In genomic region chr16:8565539-8565938, GRCm38 (mm10) we compare ENCODE assay signal across 15 mouse cellular contexts. TPM values are rescaled to one million over a fixed set of nuclear protein-coding genes. Genes with fewer than 3 reads are reported as not detected.
DNase-seq lines count a peak whose midpoint lies in the region; ATAC-seq lines count a peak whose summit lies in the region.
"Had no signal": no experiment of that assay in that cellular context is flagged by ENCODE, and none has a peak within 500 bp of the region (broad histone marks: within the 10 kb centered on the region; RNA-seq: fewer than 3 reads in every experiment).

No protein-coding gene starts in this region.

- no peak; the same call in 1 of the 2 replicates for ATAC-seq in midbrain, embryonic 11.5 days (ENCODE audit: low FRiP score)
- peak; percentile 14; the same call in 1 of the 2 replicates for ATAC-seq in hindbrain, embryonic 11.5 days (ENCODE audit: low FRiP score)
- ATAC-seq in intestine, embryonic 16.5 days, result peak; percentile 53
- ATAC-seq in neural tube, embryonic 14.5 days (ENCODE audit: low read depth), result peak; percentile 32; the same call in 1 of the 2 replicates
- ATAC-seq in erythroblast, adult 5-6 weeks (replicated peaks; ENCODE audit: low FRiP score, poor library complexity, severe bottlenecking), result no peak

- 98% methylated on average over 2 of the region's 2 CpGs for WGBS in midbrain, embryonic 10.5 days
- 90% methylated on average over 2 of the region's 2 CpGs for WGBS in midbrain, embryonic 11.5 days
- 91% methylated on average over 2 of the region's 2 CpGs for WGBS in hindbrain, embryonic 11.5 days
- 60% methylated on average over 2 of the region's 2 CpGs for WGBS in intestine, embryonic 16.5 days
- 74% methylated on average over 2 of the region's 2 CpGs for WGBS in neural tube, embryonic 14.5 days

- H3K27me3 ChIP-seq in midbrain, embryonic 10.5 days (ENCODE audit: low read depth, poor library complexity, severe bottlenecking), result peaks cover 12% of the 10 kb centered on the region; the same call in 1 of the 2 replicates
- H3K27me3 ChIP-seq in midbrain, embryonic 11.5 days (ENCODE audit: control insufficient read depth, insufficient read depth, low read length), result no peaks in the 10 kb centered on the region
- H3K27me3 ChIP-seq in hindbrain, embryonic 11.5 days (ENCODE audit: control insufficient read depth, insufficient read depth, low read length), result no peaks in the 10 kb centered on the region
- H3K27me3 ChIP-seq in intestine, embryonic 16.5 days (replicated peaks; ENCODE audit: control insufficient read depth, insufficient read depth, low read length), result no peaks in the 10 kb centered on the region
- H3K27me3 ChIP-seq in neural tube, embryonic 14.5 days (ENCODE audit: control insufficient read depth, insufficient read depth, low read length), result no peaks in the 10 kb centered on the region

- H3K9ac ChIP-seq in midbrain, embryonic 11.5 days (ENCODE audit: low read length), result no peak overlapping the region
- H3K9ac ChIP-seq in hindbrain, embryonic 11.5 days (ENCODE audit: low read depth, low read length), result no peak overlapping the region
- no peak overlapping the region for H3K9ac ChIP-seq in intestine, embryonic 16.5 days (ENCODE audit: low read depth, low read length)
- H3K9ac ChIP-seq in neural tube, embryonic 14.5 days (replicated peaks; ENCODE audit: low read depth, low read length), result no peak overlapping the region
- H3K9ac ChIP-seq: liver, embryonic 14.5 days had no signal

- H3K36me3 ChIP-seq in midbrain, embryonic 10.5 days, result no peaks in the 10 kb centered on the region
- no peaks in the 10 kb centered on the region for H3K36me3 ChIP-seq in midbrain, embryonic 11.5 days (ENCODE audit: control insufficient read depth, insufficient read depth, low read length)
- no peaks in the 10 kb centered on the region for H3K36me3 ChIP-seq in hindbrain, embryonic 11.5 days (ENCODE audit: control insufficient read depth, insufficient read depth, low read length)
- H3K36me3 ChIP-seq in intestine, embryonic 16.5 days (ENCODE audit: control insufficient read depth, insufficient read depth, low read length), result no peaks in the 10 kb centered on the region
- H3K36me3 ChIP-seq in neural tube, embryonic 14.5 days (ENCODE audit: control insufficient read depth, insufficient read depth, low read length), result no peaks in the 10 kb centered on the region
- H3K36me3 ChIP-seq: heart, embryonic 10.5 days had no signal

- H3K4me1 ChIP-seq in midbrain, embryonic 10.5 days, result peaks cover 32% of the 10 kb centered on the region
- peaks cover 11% of the 10 kb centered on the region for H3K4me1 ChIP-seq in midbrain, embryonic 11.5 days (ENCODE audit: control insufficient read depth, insufficient read depth, low read length)
- peaks cover 4% of the 10 kb centered on the region; the same call in 1 of the 2 replicates for H3K4me1 ChIP-seq in hindbrain, embryonic 11.5 days (replicated peaks; ENCODE audit: control insufficient read depth, insufficient read depth, low read length)
- peaks cover 24% of the 10 kb centered on the region for H3K4me1 ChIP-seq in intestine, embryonic 16.5 days (ENCODE audit: control insufficient read depth, insufficient read depth, low read length)
- H3K4me1 ChIP-seq in neural tube, embryonic 14.5 days (ENCODE audit: control insufficient read depth, insufficient read depth, low read length), result peaks cover 15% of the 10 kb centered on the region

- H3K4me3 ChIP-seq in midbrain, embryonic 10.5 days, result no peak overlapping the region
- no peak overlapping the region for H3K4me3 ChIP-seq in midbrain, embryonic 11.5 days (ENCODE audit: low read depth, low read length)
- no peak overlapping the region for H3K4me3 ChIP-seq in hindbrain, embryonic 11.5 days (ENCODE audit: low read depth, low read length)
- no peak overlapping the region for H3K4me3 ChIP-seq in intestine, embryonic 16.5 days (ENCODE audit: low read length)
- H3K4me3 ChIP-seq in neural tube, embryonic 14.5 days (ENCODE audit: low read depth, low read length), result no peak overlapping the region
- H3K4me3 ChIP-seq: heart, embryonic 10.5 days had no signal

- no peak for DNase-seq in midbrain, embryonic 10.5 days (ENCODE audit: low spot score)
- DNase-seq in midbrain, embryonic 11.5 days (ENCODE audit: low spot score, missing footprints), result no peak
- DNase-seq in hindbrain, embryonic 11.5 days (ENCODE audit: low spot score), result no peak
- no peak for DNase-seq in adrenal gland, adult 18-20 months (ENCODE audit: low spot score in 2 of 2)
- DNase-seq: gastrocnemius, postnatal 10 days; kidney, adult 18-20 months; kidney, postnatal 36 days; lung, postnatal 14 days; spleen, adult 18-20 months had no signal

- H3K4me2 ChIP-seq in midbrain, embryonic 11.5 days, result no peak overlapping the region
- H3K4me2 ChIP-seq in hindbrain, embryonic 11.5 days (replicated peaks; ENCODE audit: low read depth, low read length), result no peak overlapping the region
- H3K4me2 ChIP-seq in intestine, embryonic 16.5 days (ENCODE audit: low read depth, low read length), result no peak overlapping the region; the same call in 1 of the 2 replicates
- no peak overlapping the region for H3K4me2 ChIP-seq in neural tube, embryonic 14.5 days (ENCODE audit: low read depth, low read length)

- H3K27ac ChIP-seq in midbrain, embryonic 10.5 days (replicated peaks), result peak overlapping the region; percentile 83
- no peak overlapping the region for H3K27ac ChIP-seq in midbrain, embryonic 11.5 days (ENCODE audit: low read depth, low read length)
- peak overlapping the region; percentile 80; the same call in 1 of the 2 replicates for H3K27ac ChIP-seq in hindbrain, embryonic 11.5 days (ENCODE audit: low read depth, low read length)
- peak overlapping the region; percentile 91 for H3K27ac ChIP-seq in intestine, embryonic 16.5 days (ENCODE audit: low read length)
- H3K27ac ChIP-seq in neural tube, embryonic 14.5 days (ENCODE audit: low read depth, low read length), result peak overlapping the region; percentile 36; the same call in 1 of the 2 replicates
- H3K27ac ChIP-seq: heart, embryonic 10.5 days; liver, embryonic 14.5 days had no signal

- H3K9me3 ChIP-seq in midbrain, embryonic 10.5 days (replicated peaks), result no peaks in the 10 kb centered on the region; the same call in 1 of the 2 replicates
- H3K9me3 ChIP-seq in midbrain, embryonic 11.5 days (ENCODE audit: control insufficient read depth, low read length), result no peaks in the 10 kb centered on the region
- no peaks in the 10 kb centered on the region for H3K9me3 ChIP-seq in hindbrain, embryonic 11.5 days (ENCODE audit: control insufficient read depth, low read length)
- no peaks in the 10 kb centered on the region for H3K9me3 ChIP-seq in intestine, embryonic 16.5 days (ENCODE audit: control insufficient read depth, low read length)
- H3K9me3 ChIP-seq in neural tube, embryonic 14.5 days (ENCODE audit: control insufficient read depth, low read length), result no peaks in the 10 kb centered on the region
- H3K9me3 ChIP-seq: heart, embryonic 10.5 days had no signal

RNA-seq across cellular contexts. Expression of gene Abat, which starts 52.3 kb away (rescaled TPM):
- polyA plus RNA-seq in midbrain, embryonic 10.5 days (2016; fragmentation: Nextera tagmentation; extraction: Ambion mirVana), result 16.4 and 23.4 TPM in 2 replicates
- polyA plus RNA-seq in midbrain, embryonic 11.5 days (2014; fragmentation: Nextera tagmentation; extraction: Ambion mirVana), result 18.1 and 19.6 TPM in 2 replicates
- 27.4 and 33.1 TPM in 2 replicates for polyA plus RNA-seq in hindbrain, embryonic 11.5 days (2014; fragmentation: Nextera tagmentation; extraction: Ambion mirVana)
- polyA plus RNA-seq in intestine, embryonic 16.5 days (2015; fragmentation: Nextera tagmentation; extraction: Ambion mirVana), result 80.0 and 89.5 TPM in 2 replicates
- 84.9 and 115 TPM in 2 replicates for polyA plus RNA-seq in neural tube, embryonic 14.5 days (2014; fragmentation: Nextera tagmentation; extraction: Ambion mirVana)
- 2.5 TPM in 1 of 2 replicates, not detected in the other for total RNA-seq in erythroblast, adult 5-6 weeks (2015; ENCODE audit: low replicate concordance)
- total RNA-seq in erythroblast, adult 5-6 weeks (2017; ENCODE audit: low replicate concordance), result 1.3 and 2.4 TPM in 2 replicates
- total RNA-seq in adrenal gland, adult 18-20 months (2021), result 100 to 1,000 TPM in 1 of 2 experiments, 10 to 100 TPM in 1; 64.8 to 124 TPM
- total RNA-seq: neutrophil, adult 5-6 weeks had no signal

Comparison
In these comparisons a context has a peak if more than half of its experiments do, and no peak if none do; other contexts are left out.
1. ATAC-seq: peak in hindbrain, embryonic 11.5 days (single experiment), intestine, embryonic 16.5 days (single experiment) and neural tube, embryonic 14.5 days (single experiment); none in midbrain, embryonic 11.5 days (single experiment) and erythroblast, adult 5-6 weeks (single experiment).